Mouse (Mus musculus) liver, embryonic 13.5 days (tissue): ENCODE measurements around the gene Frs2. TPM values are rescaled to one million over a fixed set of nuclear protein-coding genes. Genes with fewer than 3 reads are reported as not detected.
A peak's percentile ranks its signal among the peaks of the same experiment; 100 is the strongest.

Experiments used
- ATAC-seq: fragments of 200-750 bp; cut with Nextera tagmentation; 2 replicates; pipeline ENCODE4 v1.8.0; 2017; ENCODE audit warnings: low read depth, mild to moderate bottlenecking, moderate number of reproducible peaks, moderate library complexity
- DNase-seq: peaks from one replicate; pipeline ENCODE4 v3.0.0; 2022
- H3K27ac ChIP-seq: fragments of 300-500 bp; sonication (generic); 2 replicates; pipeline ENCODE4 v1.5.1; 2015; ENCODE audit warnings: moderate library complexity, mild to moderate bottlenecking, inconsistent platforms
- H3K27me3 ChIP-seq: fragments of 300-500 bp; sonication (generic); 2 replicates; pipeline ENCODE4 v1.6.1; 2015; ENCODE audit warnings: mild to moderate bottlenecking, inconsistent platforms
- H3K36me3 ChIP-seq: fragments of 300-500 bp; sonication (generic); 2 replicates; pipeline ENCODE4 v1.6.1; 2015; ENCODE audit warnings: mild to moderate bottlenecking, inconsistent platforms
- H3K4me1 ChIP-seq: fragments of 300-500 bp; sonication (generic); replicated peaks from 2 replicates; pipeline ENCODE4 v1.6.1; 2015; ENCODE audit warnings: inconsistent platforms
- H3K4me2 ChIP-seq: fragments of 300-500 bp; sonication (generic); 2 replicates; pipeline ENCODE4 v1.6.1; 2015; ENCODE audit warnings: inconsistent platforms, mild to moderate bottlenecking, moderate library complexity
- H3K4me3 ChIP-seq: fragments of 300-500 bp; sonication (generic); replicated peaks from 2 replicates; pipeline ENCODE4 v1.5.1; 2015; ENCODE audit warnings: mild to moderate bottlenecking, inconsistent platforms
- H3K9ac ChIP-seq: fragments of 300-500 bp; sonication (generic); 2 replicates; pipeline ENCODE4 v1.6.1; 2015; ENCODE audit warnings: mild to moderate bottlenecking, inconsistent platforms
- H3K9me3 ChIP-seq: fragments of 300-500 bp; sonication (generic); replicated peaks from 2 replicates; pipeline ENCODE4 v1.6.1; 2016; ENCODE audit warnings: inconsistent platforms
- WGBS: fragments of 180-500 bp; shearing (Covaris S2); methylation state at CpG from one replicate; pipeline ENCODE4 v1.1.7; 2015; ENCODE audit not compliant: insufficient replicate concordance; 5-methylcytosine and 5-hydroxymethylcytosine counted together
- polyA plus RNA-seq: library from polyadenylated mRNA; unstranded; fragments of >200 nt; fragmentation: Nextera tagmentation; extraction: Ambion mirVana; gene quantifications from 2 replicates; pipeline ENCODE4 v1.2.1, GENCODE M21; 2015

Gene Frs2
- polyA plus RNA-seq, result 8.1 and 11.7 TPM in 2 replicates

GRCm38 (mm10) chr10:117148361-117149003 is at the start of gene Frs2:
Gene Frs2 (minus strand): TSS chr10:117148534.
- H3K4me2 ChIP-seq, result peak within 1 kb of the TSS; percentile 84
- DNase-seq, result peak; percentile 93

GRCm38 (mm10) chr10:117196696-117197095 is 48.4 kb upstream of the Frs2 start:
- H3K4me3 ChIP-seq, result no peak overlapping the region
- H3K27me3 ChIP-seq, result peaks cover 6% of the 10 kb centered on the region; the same call in 1 of the 2 replicates
- ATAC-seq (no peak), DNase-seq (no peak)
- H3K4me1 ChIP-seq, result 0 out of 2 replicates have a peak, but pooled peaks cover 7% of the 10 kb centered on the region
- H3K27ac ChIP-seq, result no peak overlapping the region
- H3K9ac ChIP-seq, result no peak overlapping the region
- H3K4me2 ChIP-seq, result no peak overlapping the region
- H3K9me3 ChIP-seq, result no peaks in the 10 kb centered on the region
- WGBS, result 73% methylated on average over 3 of the region's 3 CpGs
- H3K36me3 ChIP-seq, result no peaks in the 10 kb centered on the region

More at GRCm38 (mm10) chr10:117148361-117149003, at the start of gene Frs2:
- Histone ChIP-seq H3K27me3 (no peaks in the 10 kb centered on the region), H3K4me3 (peak within 1 kb of the TSS; percentile 100), H3K9me3 (no peaks in the 10 kb centered on the region), H3K27ac (peak within 1 kb of the TSS; percentile 96), H3K36me3 (peaks cover 5% of the 10 kb centered on the region; the same call in 1 of the 2 replicates), H3K9ac (peak within 1 kb of the TSS; percentile 99), H3K4me1 (peaks cover 76% of the 10 kb centered on the region)
- peak; percentile 91 for ATAC-seq
- under 1% methylated on average over 57 of the region's 57 CpGs for WGBS

GRCm38 (mm10) chr10:117195748-117196147 is 47.4 kb upstream of the Frs2 start:
- Histone ChIP-seq H3K9ac (no peak overlapping the region), H3K36me3 (no peaks in the 10 kb centered on the region), H3K4me3 (no peak overlapping the region), H3K27me3 (peaks cover 6% of the 10 kb centered on the region; the same call in 1 of the 2 replicates), H3K4me2 (no peak overlapping the region), H3K4me1 (0 out of 2 replicates have a peak, but pooled peaks cover 7% of the 10 kb centered on the region), H3K27ac (no peak overlapping the region), H3K9me3 (no peaks in the 10 kb centered on the region)
- no peak for ATAC-seq
- WGBS, result 88% methylated on average over 4 of the region's 4 CpGs
- no peak for DNase-seq

GRCm38 (mm10) chr10:117195005-117195404 is 46.7 kb upstream of the Frs2 start:
- no peak overlapping the region for H3K4me3 ChIP-seq
- H3K4me2 ChIP-seq, result no peak overlapping the region
- ATAC-seq (no peak), DNase-seq (no peak)
- no peaks in the 10 kb centered on the region for H3K9me3 ChIP-seq
- peaks cover 6% of the 10 kb centered on the region; the same call in 1 of the 2 replicates for H3K27me3 ChIP-seq
- H3K27ac ChIP-seq, result no peak overlapping the region
- 0 out of 2 replicates have a peak, but pooled peaks cover 7% of the 10 kb centered on the region for H3K4me1 ChIP-seq
- WGBS, result 81% methylated on average over 12 of the region's 12 CpGs
- H3K36me3 ChIP-seq, result no peaks in the 10 kb centered on the region
- H3K9ac ChIP-seq, result no peak overlapping the region

GRCm38 (mm10) chr10:117193364-117193763 is 45.0 kb upstream of the Frs2 start:
- Histone ChIP-seq H3K27me3 (no peaks in the 10 kb centered on the region), H3K4me2 (no peak overlapping the region), H3K36me3 (no peaks in the 10 kb centered on the region), H3K4me1 (0 out of 2 replicates have a peak, but pooled peaks cover 7% of the 10 kb centered on the region), H3K9me3 (no peaks in the 10 kb centered on the region), H3K9ac (no peak overlapping the region), H3K4me3 (no peak overlapping the region), H3K27ac (no peak overlapping the region)
- ATAC-seq (no peak), DNase-seq (no peak)
- WGBS, result 75% methylated on average over 5 of the region's 5 CpGs

- no peak overlapping the region for H3K4me2 ChIP-seq
- no peak for ATAC-seq
Measured at GRCm38 (mm10) chr10:117185399-117186089, 37.2 kb upstream of the Frs2 start.

GRCm38 (mm10) chr10:117181098-117181497 is 32.8 kb upstream of the Frs2 start:
- Histone ChIP-seq H3K4me3 (no peak overlapping the region), H3K4me1 (peaks cover 19% of the 10 kb centered on the region), H3K9ac (no peak overlapping the region), H3K9me3 (no peaks in the 10 kb centered on the region), H3K4me2 (no peak overlapping the region), H3K27ac (no peak overlapping the region), H3K27me3 (no peaks in the 10 kb centered on the region), H3K36me3 (no peaks in the 10 kb centered on the region)
- DNase-seq (no peak), ATAC-seq (no peak)
- WGBS, result 35% methylated on average over 3 of the region's 3 CpGs

More at GRCm38 (mm10) chr10:117185399-117186089, 37.2 kb upstream of the Frs2 start:
- peaks cover 22% of the 10 kb centered on the region for H3K4me1 ChIP-seq
- no peak for DNase-seq
- H3K9me3 ChIP-seq, result no peaks in the 10 kb centered on the region
- H3K27ac ChIP-seq, result no peak overlapping the region
- 45% methylated on average over 9 of the region's 9 CpGs for WGBS
- H3K9ac ChIP-seq, result no peak overlapping the region
- no peaks in the 10 kb centered on the region for H3K36me3 ChIP-seq
- H3K4me3 ChIP-seq, result no peak overlapping the region
- no peaks in the 10 kb centered on the region for H3K27me3 ChIP-seq

GRCm38 (mm10) chr10:117174645-117175044 is 26.3 kb upstream of the Frs2 start:
- peak overlapping the region; percentile 33; the same call in 1 of the 2 replicates for H3K4me2 ChIP-seq
- H3K27ac ChIP-seq, result peak overlapping the region; percentile 20
- no peaks in the 10 kb centered on the region for H3K27me3 ChIP-seq
- no peak overlapping the region for H3K4me3 ChIP-seq
- H3K4me1 ChIP-seq, result peaks cover 37% of the 10 kb centered on the region
- no peaks in the 10 kb centered on the region for H3K9me3 ChIP-seq
- ATAC-seq, result no peak
- no peak for DNase-seq
- H3K36me3 ChIP-seq, result no peaks in the 10 kb centered on the region
- 64% methylated on average over 12 of the region's 12 CpGs for WGBS
- H3K9ac ChIP-seq, result no peak overlapping the region

- no peaks in the 10 kb centered on the region for H3K27me3 ChIP-seq
- peak overlapping the region; percentile 45 for H3K4me2 ChIP-seq
- peak overlapping the region; percentile 29; the same call in 1 of the 2 replicates for H3K27ac ChIP-seq
- H3K4me1 ChIP-seq, result peaks cover 42% of the 10 kb centered on the region
- no peak for DNase-seq
- WGBS, result 37% methylated on average over 13 of the region's 13 CpGs
- peak overlapping the region; percentile 26 for H3K9ac ChIP-seq
- H3K4me3 ChIP-seq, result peak overlapping the region; percentile 11; the same call in 1 of the 2 replicates
- peak; percentile 67 for ATAC-seq
- H3K36me3 ChIP-seq, result no peaks in the 10 kb centered on the region
- no peaks in the 10 kb centered on the region for H3K9me3 ChIP-seq
Measured at GRCm38 (mm10) chr10:117173566-117174438, 25.5 kb upstream of the Frs2 start.

- Histone ChIP-seq H3K9ac (no peak overlapping the region), H3K4me1 (peaks cover 49% of the 10 kb centered on the region), H3K9me3 (no peaks in the 10 kb centered on the region), H3K4me2 (no peak overlapping the region), H3K27ac (no peak overlapping the region), H3K4me3 (no peak overlapping the region), H3K36me3 (no peaks in the 10 kb centered on the region), H3K27me3 (no peaks in the 10 kb centered on the region)
- ATAC-seq (no peak), DNase-seq (no peak)
- WGBS, result 87% methylated on average over 1 of the region's 1 CpGs
Measured at GRCm38 (mm10) chr10:117173111-117173510, 24.8 kb upstream of the Frs2 start.

GRCm38 (mm10) chr10:117172069-117172468 is 23.7 kb upstream of the Frs2 start:
- Histone ChIP-seq H3K4me3 (no peak overlapping the region), H3K36me3 (no peaks in the 10 kb centered on the region), H3K9ac (no peak overlapping the region), H3K27me3 (no peaks in the 10 kb centered on the region), H3K4me2 (no peak overlapping the region), H3K27ac (no peak overlapping the region), H3K4me1 (peaks cover 59% of the 10 kb centered on the region), H3K9me3 (no peaks in the 10 kb centered on the region)
- ATAC-seq, result no peak
- 54% methylated on average over 3 of the region's 3 CpGs for WGBS
- DNase-seq, result no peak
